ENCODE assay signal across 16 mouse cellular contexts in genomic region chr19:51355701-51356100, GRCm38 (mm10).
"Had no signal": no experiment of that assay in that cellular context is flagged by ENCODE, and none has a peak within 500 bp of the region (broad histone marks: within the 10 kb centered on the region; RNA-seq: fewer than 3 reads in every experiment).

No protein-coding gene starts in this region.

- DNase-seq: liver, embryonic 13.5 days; liver, postnatal 0 days; lung, adult 2 months; lung, postnatal 10 days; right cerebral cortex, postnatal 14 days; thymus, adult 2 months; thymus, postnatal 25 days; thymus, postnatal 4 days had no signal

- H3K27me3 ChIP-seq: liver, embryonic 13.5 days; liver, embryonic 15.5 days; megakaryocyte, embryonic 14.5 days; midbrain, embryonic 13.5 days; neural tube, embryonic 12.5 days; stomach, embryonic 15.5 days had no signal

- H3K9me3 ChIP-seq: liver, embryonic 13.5 days; liver, embryonic 15.5 days; megakaryocyte, embryonic 14.5 days; midbrain, embryonic 13.5 days; neural tube, embryonic 12.5 days; stomach, embryonic 15.5 days had no signal

- ATAC-seq: liver, postnatal 0 days; midbrain, embryonic 13.5 days had no signal

- H3K36me3 ChIP-seq: liver, embryonic 13.5 days; liver, embryonic 15.5 days; midbrain, embryonic 13.5 days; neural tube, embryonic 12.5 days; stomach, embryonic 15.5 days had no signal

- H3K4me1 ChIP-seq: liver, embryonic 13.5 days; liver, embryonic 15.5 days; megakaryocyte, embryonic 14.5 days; midbrain, embryonic 13.5 days; neural tube, embryonic 12.5 days; stomach, embryonic 15.5 days had no signal

- H3K27ac ChIP-seq: liver, embryonic 13.5 days; liver, embryonic 15.5 days; macrophage; midbrain, embryonic 13.5 days; neural tube, embryonic 12.5 days; stomach, embryonic 15.5 days; stomach, postnatal 0 days had no signal

- H3K4me3 ChIP-seq: liver, embryonic 13.5 days; liver, embryonic 15.5 days; megakaryocyte, embryonic 14.5 days; midbrain, embryonic 13.5 days; neural tube, embryonic 12.5 days; stomach, embryonic 15.5 days had no signal

- H3K9ac ChIP-seq: liver, embryonic 13.5 days; liver, embryonic 15.5 days; liver, postnatal 0 days; midbrain, embryonic 13.5 days; neural tube, embryonic 12.5 days; stomach, embryonic 15.5 days had no signal

- H3K4me2 ChIP-seq: liver, embryonic 13.5 days; liver, embryonic 15.5 days; midbrain, embryonic 11.5 days; midbrain, embryonic 13.5 days; neural tube, embryonic 12.5 days; stomach, embryonic 15.5 days had no signal
